Mouse (Mus musculus): Measurements from ENCODE around the gene Lrrc10b.

DNA sequence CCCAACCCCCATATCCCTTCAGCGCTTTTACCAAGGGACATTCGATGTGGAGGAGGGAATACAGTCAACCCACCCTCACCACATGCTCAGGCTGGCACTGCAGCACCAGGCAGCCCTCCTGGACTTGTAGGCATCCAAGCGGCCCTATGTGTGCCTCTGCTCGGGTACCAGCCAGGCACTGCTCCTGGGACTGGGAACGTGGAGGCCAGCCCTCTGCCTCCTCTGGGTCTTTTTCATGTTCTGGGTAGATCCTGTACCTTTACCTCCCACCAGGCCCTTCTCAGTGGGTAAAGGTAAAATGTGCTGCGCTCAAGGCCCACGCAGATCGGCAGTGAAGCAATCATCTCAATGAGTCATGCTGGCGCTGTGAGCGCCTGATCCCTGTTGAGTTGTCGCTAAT lies 2.6 kb upstream of the Lrrc10b start:
- TF ChIP-seq CTCF (IDR thresholded peaks at IDR 0.05; ENCODE audit: low read depth), result no peak
- no peak for TF ChIP-seq EP300 (IDR thresholded peaks at IDR 0.05; ENCODE audit: low read depth)
